Mouse (Mus musculus) myocyte (in vitro differentiated cells): ENCODE measurements around the gene Tarbp1. TPM values are rescaled to one million over a fixed set of nuclear protein-coding genes. Genes with fewer than 3 reads are reported as not detected.

Source experiments
- H3K27me3 ChIP-seq: one replicate; pipeline ENCODE4 v1.6.1; 2011; ENCODE audit not compliant: control insufficient read depth, insufficient read depth, insufficient read length
- H3K36me3 ChIP-seq: one replicate; pipeline ENCODE4 v1.6.1; 2011; ENCODE audit not compliant: control insufficient read depth, insufficient read depth
- H3K4me2 ChIP-seq: one replicate; pipeline ENCODE4 v1.6.1; 2011; ENCODE audit warnings: low read depth, control low read depth
- H3K4me3 ChIP-seq: one replicate; pipeline ENCODE4 v1.5.1; 2011; ENCODE audit warnings: mild to moderate bottlenecking, control low read depth, moderate library complexity
- H3K79me2 ChIP-seq: one replicate; pipeline ENCODE4 v1.6.1; 2011; ENCODE audit not compliant: control insufficient read depth, insufficient read depth
- H3ac ChIP-seq: one replicate; pipeline ENCODE4 v1.6.1; 2011; ENCODE audit not compliant: control insufficient read depth, insufficient read length
- CEBPB ChIP-seq: IDR thresholded peaks from 2 replicates; pipeline ENCODE4 v1.6.1; 2011; ENCODE audit warnings: mild to moderate bottlenecking, moderate library complexity; ENCODE audit not compliant: poor library complexity, insufficient read depth, severe bottlenecking
- E2F4 ChIP-seq: IDR thresholded peaks from one replicate; pipeline ENCODE4 v1.6.1; 2011; ENCODE audit warnings: mild to moderate bottlenecking, control low read depth, moderate library complexity; ENCODE audit not compliant: insufficient read depth
- MAX ChIP-seq: IDR thresholded peaks from one replicate; pipeline ENCODE4 v1.6.1; 2011; ENCODE audit warnings: low read depth, mild to moderate bottlenecking, control low read depth
- MYOD1 ChIP-seq, 3 experiments: IDR thresholded peaks; one replicate each; pipeline ENCODE4 v1.6.1; 2011; ENCODE audit warnings: control low read depth in 2 of 3, low read depth in 2 of 3, mild to moderate bottlenecking in 2 of 3, moderate library complexity in 1 of 3; ENCODE audit not compliant: insufficient read length in 2 of 3, control insufficient read depth in 1 of 3
- MYOG ChIP-seq, 3 experiments: IDR thresholded peaks; one replicate each; pipeline ENCODE4 v1.6.1; 2011; ENCODE audit warnings: control low read depth in 2 of 3, low read depth in 2 of 3, mild to moderate bottlenecking in 2 of 3; ENCODE audit not compliant: insufficient read length in 2 of 3, control insufficient read depth in 1 of 3, insufficient read depth in 1 of 3
- POLR2A ChIP-seq: IDR thresholded peaks from one replicate; pipeline ENCODE4 v1.6.1; 2011; ENCODE audit warnings: low read depth, mild to moderate bottlenecking, control low read depth, moderate library complexity; ENCODE audit not compliant: insufficient read length
- POLR2AphosphoS2 ChIP-seq: IDR thresholded peaks from one replicate; pipeline ENCODE4 v1.6.1; 2011; ENCODE audit warnings: low read depth, control low read depth; ENCODE audit not compliant: insufficient read length
- REST ChIP-seq: IDR thresholded peaks from one replicate; pipeline ENCODE4 v1.6.1; 2011; ENCODE audit warnings: mild to moderate bottlenecking, control low read depth, moderate library complexity; ENCODE audit not compliant: insufficient read depth, insufficient read length
- SRF ChIP-seq: IDR thresholded peaks from one replicate; pipeline ENCODE4 v1.6.1; 2011; ENCODE audit warnings: low read depth; ENCODE audit not compliant: control insufficient read depth, insufficient read length
- TCF12 ChIP-seq: IDR thresholded peaks from one replicate; pipeline ENCODE4 v1.6.1; 2011; ENCODE audit warnings: mild to moderate bottlenecking, control low read depth; ENCODE audit not compliant: poor library complexity, insufficient read depth, severe bottlenecking
- TCF3 ChIP-seq: IDR thresholded peaks from one replicate; pipeline ENCODE4 v1.6.1; 2011; ENCODE audit warnings: low read depth, control low read depth; ENCODE audit not compliant: insufficient read length
- USF1 ChIP-seq: IDR thresholded peaks from one replicate; pipeline ENCODE4 v1.6.1; 2011; ENCODE audit warnings: low read depth, mild to moderate bottlenecking, control low read depth, moderate library complexity
- polyA plus RNA-seq: library from polyadenylated mRNA; unstranded; fragments of >200 nt; fragmentation: generic; extraction: Trizol; gene quantifications from one replicate; pipeline ENCODE4 v1.2.1, GENCODE M21; 2012; ENCODE audit warnings: missing spikeins

Gene Tarbp1
- polyA plus RNA-seq, 1 experiment: 1.7 TPM

DNA sequence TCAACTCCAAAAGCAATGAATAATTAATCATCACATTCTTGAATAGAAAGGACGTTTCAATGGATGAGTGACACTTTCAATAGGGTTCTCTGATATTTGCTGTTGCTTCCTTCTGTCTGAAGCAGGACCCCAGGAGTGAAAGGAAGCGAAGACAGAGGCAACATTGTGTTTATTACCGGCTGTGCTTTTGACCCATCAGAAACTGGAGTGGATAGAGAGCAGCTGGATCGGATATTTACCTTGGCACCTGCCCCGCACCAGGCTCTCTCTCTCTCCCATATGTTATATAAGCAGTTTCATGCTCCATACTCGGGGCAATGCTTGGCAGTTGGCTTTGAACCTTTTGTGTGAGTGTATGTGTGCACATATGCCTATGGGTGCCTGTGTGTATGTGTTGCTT lies 23.6 kb upstream of the Tarbp1 start:
- no peak for TF ChIP-seq USF1
- no peaks in the 10 kb centered on the region for H3K79me2 ChIP-seq
- H3K27me3 ChIP-seq: no peaks in the 10 kb centered on the region
- peak overlapping the region; percentile 82 for H3K4me2 ChIP-seq
- H3K36me3 ChIP-seq: no peaks in the 10 kb centered on the region
- H3ac ChIP-seq: no peak overlapping the region
- peak overlapping the region; percentile 4 for H3K4me3 ChIP-seq

DNA sequence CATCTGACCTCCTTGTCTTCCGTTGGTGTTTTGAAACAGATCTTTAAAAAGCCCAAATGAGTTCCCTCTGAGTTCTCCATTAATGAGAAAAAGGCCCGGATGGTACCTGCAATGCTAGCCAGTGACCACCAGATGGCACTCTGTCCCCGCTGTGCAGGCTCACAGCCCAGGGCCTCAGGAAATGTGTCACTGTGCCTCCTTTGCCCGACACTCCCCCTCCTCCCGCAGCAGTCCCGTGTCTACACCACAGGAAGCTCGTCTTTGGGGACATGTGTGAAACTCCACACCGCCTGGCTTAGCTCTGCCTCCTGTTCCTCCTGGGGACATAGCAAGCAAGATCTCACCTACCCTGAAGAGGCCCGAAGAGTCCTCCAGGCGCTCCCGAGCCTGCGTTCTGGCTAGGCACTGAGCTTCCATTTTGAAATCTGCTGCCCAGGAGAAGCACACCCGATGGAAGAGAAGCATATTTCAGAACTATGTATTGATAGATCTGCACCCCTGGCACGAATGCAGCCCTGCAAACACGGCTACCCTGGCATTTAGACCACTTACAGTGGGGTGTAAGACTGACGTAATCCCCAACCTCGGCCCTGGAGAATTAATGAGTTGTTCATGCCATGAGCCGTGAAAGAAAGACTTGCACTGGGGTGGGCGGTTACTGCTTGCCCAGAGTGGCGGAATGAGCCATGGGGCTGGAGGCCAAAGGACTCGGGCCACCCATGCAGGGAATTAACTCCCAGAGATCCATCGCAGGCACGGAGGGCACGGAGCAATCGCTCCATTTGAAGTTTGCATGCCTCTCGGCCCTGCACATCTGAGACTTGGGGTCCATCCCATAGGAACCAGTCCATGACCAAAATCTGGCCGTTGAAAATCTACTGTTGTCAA lies 22.9 kb upstream of the Tarbp1 start:
- H3ac ChIP-seq: no peak overlapping the region
- peak overlapping the region; percentile 82 for H3K4me2 ChIP-seq
- no peaks in the 10 kb centered on the region for H3K79me2 ChIP-seq
- H3K36me3 ChIP-seq: no peaks in the 10 kb centered on the region
- no peak for TF ChIP-seq POLR2AphosphoS2
- TF ChIP-seq MYOG (IDR thresholded peaks at IDR 0.05; ENCODE audit: control insufficient read depth in 1 of 3, insufficient read depth in 1 of 3, insufficient read length in 2 of 3, low read depth in 2 of 3): peak in 1 of 3 experiments; percentile 59
- peak in 1 of 3 experiments; percentile 50 for TF ChIP-seq MYOD1 (IDR thresholded peaks at IDR 0.05; ENCODE audit: control insufficient read depth in 1 of 3, insufficient read length in 2 of 3, low read depth in 2 of 3)
- no peaks in the 10 kb centered on the region for H3K27me3 ChIP-seq
- peak overlapping the region; percentile 4 for H3K4me3 ChIP-seq

DNA sequence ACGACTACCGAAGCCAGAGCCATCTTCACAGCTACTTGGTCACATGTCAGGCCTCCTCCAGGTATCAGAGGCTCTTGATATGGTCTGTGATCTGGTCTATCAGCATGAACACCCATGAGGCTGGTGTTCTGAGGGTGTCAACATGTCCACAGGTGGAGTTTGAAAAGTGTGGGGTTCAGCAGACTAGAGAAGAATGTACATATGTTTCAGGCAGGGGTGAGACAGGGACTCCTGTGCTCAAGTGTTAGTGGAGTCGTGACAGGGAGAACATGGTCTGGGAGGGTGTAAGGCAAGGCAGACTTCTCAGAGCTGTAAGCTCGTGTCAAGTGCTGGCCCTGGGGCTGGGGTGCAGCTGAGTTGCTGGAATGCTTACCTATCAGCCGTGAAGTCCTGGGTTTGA lies 22.1 kb upstream of the Tarbp1 start:
- H3K4me3 ChIP-seq: peak overlapping the region; percentile 4
- no peak for TF ChIP-seq MYOG (IDR thresholded peaks at IDR 0.05; ENCODE audit: control insufficient read depth in 1 of 3, insufficient read depth in 1 of 3, insufficient read length in 2 of 3, low read depth in 2 of 3)
- H3K36me3 ChIP-seq: no peaks in the 10 kb centered on the region
- H3K79me2 ChIP-seq: no peaks in the 10 kb centered on the region
- no peak overlapping the region for H3ac ChIP-seq
- H3K27me3 ChIP-seq: no peaks in the 10 kb centered on the region
- H3K4me2 ChIP-seq: no peak overlapping the region

DNA sequence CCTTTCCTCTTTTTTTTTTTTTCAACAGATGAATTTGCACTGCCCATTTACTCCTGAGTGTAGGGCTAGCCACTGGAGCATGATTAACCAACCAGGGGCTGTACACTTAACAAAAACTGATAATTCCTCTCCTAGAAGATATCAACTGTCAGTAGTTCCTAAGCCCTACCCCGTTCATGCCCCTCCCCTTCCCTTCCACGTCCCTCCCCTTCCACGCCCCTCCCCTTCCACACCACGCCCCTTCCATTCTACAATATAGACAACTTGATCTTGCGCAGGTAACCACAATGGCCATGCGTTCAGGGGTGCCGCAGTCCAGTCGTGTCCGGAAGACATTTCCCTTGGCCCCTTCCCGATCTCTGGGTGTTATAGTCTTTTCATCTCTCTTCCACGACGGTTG lies 20.6 kb upstream of the Tarbp1 start:
- Histone ChIP-seq H3K27me3 (no peaks in the 10 kb centered on the region), H3K4me3 (no peak overlapping the region), H3K79me2 (no peaks in the 10 kb centered on the region), H3K36me3 (no peaks in the 10 kb centered on the region), H3K4me2 (no peak overlapping the region), H3ac (no peak overlapping the region)
- TF ChIP-seq POLR2AphosphoS2 (no peak), SRF (no peak), USF1 (no peak), REST (no peak), TCF3 (no peak), TCF12 (no peak), MYOD1 (IDR thresholded peaks at IDR 0.05; ENCODE audit: control insufficient read depth in 1 of 3, insufficient read length in 2 of 3, low read depth in 2 of 3) (no peak), E2F4 (no peak), MAX (no peak), CEBPB (no peak), MYOG (IDR thresholded peaks at IDR 0.05; ENCODE audit: control insufficient read depth in 1 of 3, insufficient read depth in 1 of 3, insufficient read length in 2 of 3, low read depth in 2 of 3) (no peak), POLR2A (no peak)

DNA sequence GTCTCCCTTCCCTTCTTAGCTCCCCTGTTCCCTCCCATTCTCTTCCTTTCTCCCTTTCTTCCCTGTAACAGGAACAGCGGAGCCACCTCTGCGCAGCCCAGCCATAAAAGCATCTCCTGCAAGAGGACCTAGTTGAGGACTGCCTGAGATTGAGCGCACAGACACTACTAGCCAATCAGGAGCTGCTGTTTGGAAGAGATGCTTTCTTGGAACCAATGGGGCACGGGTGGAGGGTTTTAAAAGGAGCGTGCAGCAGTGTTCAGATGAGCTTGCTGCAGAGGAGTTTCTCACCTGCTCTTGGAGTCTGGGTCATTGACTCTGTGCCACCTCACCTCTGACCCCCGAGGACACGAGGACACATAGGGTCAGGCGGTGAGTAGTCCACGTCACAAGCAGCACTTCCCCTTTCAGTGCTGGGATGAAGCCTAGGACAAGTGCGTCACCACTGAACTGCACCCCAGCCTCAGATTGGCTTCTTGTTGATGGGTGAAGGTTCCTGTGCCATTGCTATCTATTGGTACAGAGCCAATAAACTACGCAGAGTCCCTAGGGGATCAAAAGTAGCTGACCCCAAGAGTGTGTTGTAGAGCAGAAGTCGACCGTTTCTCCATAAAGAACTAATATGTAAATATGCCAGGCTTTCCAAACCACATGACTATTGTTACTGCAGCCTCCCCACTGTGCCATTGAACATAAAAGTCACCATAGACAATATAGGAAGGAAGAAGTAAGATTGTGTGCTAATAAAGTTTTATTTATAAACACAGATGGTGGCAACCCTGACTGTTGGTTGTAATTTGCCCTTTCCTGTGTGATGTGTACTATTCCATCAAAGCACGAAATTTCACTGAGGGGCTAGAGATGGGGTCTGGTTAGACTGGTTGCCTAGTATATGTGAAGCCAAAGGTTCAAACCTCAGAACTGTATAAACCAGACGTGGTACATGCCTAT lies 19.6 kb upstream of the Tarbp1 start:
- TF ChIP-seq TCF3 (no peak), E2F4 (no peak), SRF (no peak), MYOG (IDR thresholded peaks at IDR 0.05; ENCODE audit: control insufficient read depth in 1 of 3, insufficient read depth in 1 of 3, insufficient read length in 2 of 3, low read depth in 2 of 3) (no peak), USF1 (no peak), POLR2A (no peak), CEBPB (no peak)
- H3K79me2 ChIP-seq: no peaks in the 10 kb centered on the region
- H3K27me3 ChIP-seq: no peaks in the 10 kb centered on the region
- H3K4me2 ChIP-seq: no peak overlapping the region
- H3K36me3 ChIP-seq: no peaks in the 10 kb centered on the region
- no peak overlapping the region for H3ac ChIP-seq
- no peak overlapping the region for H3K4me3 ChIP-seq
